Mouse (Mus musculus) forebrain, embryonic 14.5 days (tissue): ENCODE measurements around the gene Prdx1. TPM values are rescaled to one million over a fixed set of nuclear protein-coding genes. Genes with fewer than 3 reads are reported as not detected.

ENCODE experiments used
- ATAC-seq: fragments of 200-750 bp; cut with Nextera tagmentation; 2 replicates; pipeline ENCODE4 v1.8.0; 2017; ENCODE audit warnings: mild to moderate bottlenecking, moderate library complexity
- DNase-seq: peaks from one replicate; pipeline ENCODE4 v3.0.0-alpha.2; 2015; ENCODE audit warnings: low spot score
- H3K27ac ChIP-seq: fragments of 300-500 bp; sonication (generic); 2 replicates; pipeline ENCODE4 v1.5.1; 2014; ENCODE audit warnings: low read depth, mild to moderate bottlenecking, control low read depth, low read length, moderate library complexity
- H3K27me3 ChIP-seq: fragments of 300-500 bp; sonication (generic); replicated peaks from 2 replicates; pipeline ENCODE4 v1.6.1; 2014; ENCODE audit warnings: low read length, control low read depth, mixed read lengths; ENCODE audit not compliant: control insufficient read depth, insufficient read depth
- H3K36me3 ChIP-seq: fragments of 300-500 bp; sonication (generic); 2 replicates; pipeline ENCODE4 v1.6.1; 2014; ENCODE audit warnings: low read length, control low read depth; ENCODE audit not compliant: control insufficient read depth, insufficient read depth
- H3K4me1 ChIP-seq: fragments of 300-500 bp; sonication (generic); 2 replicates; pipeline ENCODE4 v1.6.1; 2014; ENCODE audit warnings: antibody characterized with exemption, low read length, control low read depth; ENCODE audit not compliant: control insufficient read depth, insufficient read depth
- H3K4me2 ChIP-seq: fragments of 300-500 bp; sonication (generic); 2 replicates; pipeline ENCODE4 v1.6.1; 2014; ENCODE audit warnings: mild to moderate bottlenecking, control low read depth, low read length
- H3K4me3 ChIP-seq: fragments of 300-500 bp; sonication (generic); 2 replicates; pipeline ENCODE4 v1.5.1; 2014; ENCODE audit warnings: low read depth, low read length, control low read depth
- H3K9ac ChIP-seq: fragments of 300-500 bp; sonication (generic); 2 replicates; pipeline ENCODE4 v1.6.1; 2014; ENCODE audit warnings: mild to moderate bottlenecking, low read length, control low read depth, moderate library complexity
- H3K9me3 ChIP-seq: fragments of 300-500 bp; sonication (generic); replicated peaks from 2 replicates; pipeline ENCODE4 v1.6.1; 2016; ENCODE audit warnings: low read length, control low read depth, mixed read lengths; ENCODE audit not compliant: control insufficient read depth
- WGBS: fragments of 180-500 bp; shearing (Covaris S2); extraction: QIAGEN DNeasy Blood & Tissue Kit; methylation state at CpG from one replicate; pipeline ENCODE4 v1.1.7; 2014; 5-methylcytosine and 5-hydroxymethylcytosine counted together
- polyA plus RNA-seq: library from polyadenylated mRNA; unstranded; fragments of >200 nt; fragmentation: Nextera tagmentation; extraction: Ambion mirVana; gene quantifications from 2 replicates; pipeline ENCODE4 v1.2.1, GENCODE M21; 2014

Prdx1 gene
- polyA plus RNA-seq, 1 experiment from 2014 or later: 632 TPM

DNA sequence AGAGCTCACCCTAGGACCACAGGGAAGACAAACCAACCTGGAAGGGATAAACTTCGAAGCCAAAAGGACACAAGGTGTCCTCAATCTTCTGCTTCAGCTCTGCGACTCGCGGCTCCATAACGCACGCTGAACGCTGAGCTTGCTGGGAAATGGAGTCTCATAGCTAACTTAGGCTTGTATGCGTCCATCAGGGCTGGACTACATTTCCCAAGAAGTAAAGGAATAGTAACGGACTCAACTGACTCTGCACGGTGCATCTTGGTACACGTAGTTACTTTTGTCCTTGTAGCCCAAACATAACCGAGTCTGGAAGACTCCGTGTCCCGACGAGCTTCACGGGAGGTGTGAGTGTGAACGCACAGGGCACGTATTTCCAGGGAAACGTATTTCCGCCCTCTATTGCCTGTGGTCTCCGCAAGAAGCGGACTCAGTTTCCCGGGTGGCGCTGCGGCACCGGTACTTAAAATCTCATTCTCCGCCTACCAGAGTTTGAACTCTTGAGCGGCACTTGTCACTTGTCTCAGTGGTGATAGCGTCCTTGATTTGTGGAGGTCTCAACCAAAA lies 22.9 kb downstream of the Prdx1 start, which contains the start of the genes Mmachc and Ccdc163:
Gene Mmachc, minus strand, starts transcription at position 206 of the 564 bp plus-strand sequence.
Gene Ccdc163, plus strand, starts transcription at position 309 of the 564 bp plus-strand sequence.
- Histone ChIP-seq H3K4me2 (peak within 1 kb of the TSS; percentile 85), H3K27ac (no peak within 1 kb of the TSS), H3K4me3 (peak within 1 kb of the TSS; percentile 54), H3K27me3 (no peaks in the 10 kb centered on the region), H3K36me3 (peaks cover 2% of the 10 kb centered on the region; the same call in 1 of the 2 replicates), H3K4me1 (peaks cover 12% of the 10 kb centered on the region), H3K9ac (peak within 1 kb of the TSS; percentile 66), H3K9me3 (no peaks in the 10 kb centered on the region)
- under 1% methylated on average over 29 of the region's 29 CpGs for WGBS
- ATAC-seq (peak; percentile 99), DNase-seq (peak; percentile 100)

DNA sequence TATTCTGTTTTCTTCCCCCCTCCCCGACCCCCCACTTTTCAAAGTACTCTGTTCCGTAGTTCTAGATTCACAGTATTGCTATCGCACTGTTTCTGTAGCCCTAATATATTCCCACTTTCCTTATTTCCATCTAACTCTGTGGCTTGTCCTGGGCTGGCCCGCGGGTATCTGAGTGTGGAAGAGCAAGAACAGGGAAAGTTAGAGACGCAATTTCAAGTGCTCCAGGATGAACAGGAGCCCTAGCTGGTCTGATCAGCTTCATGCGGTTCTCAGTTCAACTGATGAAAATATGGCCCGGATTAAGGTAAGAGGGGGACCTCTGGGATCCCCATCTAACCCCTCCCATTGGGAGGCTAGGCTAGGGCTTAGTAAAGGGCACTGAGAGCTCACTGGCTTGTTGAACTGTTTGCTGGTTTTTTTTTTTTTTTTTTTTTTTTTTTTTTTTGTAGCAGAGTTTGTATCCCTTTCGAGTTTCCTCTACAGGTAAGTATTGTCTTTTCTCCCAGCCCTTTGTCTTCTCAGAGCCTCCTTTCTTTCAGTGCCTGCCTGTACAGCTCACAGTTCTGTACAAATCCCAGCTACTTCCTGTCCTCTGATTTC lies 23.5 kb downstream of the Prdx1 start:
- Histone ChIP-seq H3K9me3 (no peaks in the 10 kb centered on the region), H3K36me3 (no peaks in the 10 kb centered on the region), H3K4me1 (peaks cover 12% of the 10 kb centered on the region), H3K4me2 (peak overlapping the region; percentile 85), H3K4me3 (peak overlapping the region; percentile 54), H3K9ac (peak overlapping the region; percentile 66), H3K27me3 (no peaks in the 10 kb centered on the region), H3K27ac (no peak overlapping the region)
- DNase-seq: no peak
- 6% methylated on average over 9 of the region's 9 CpGs for WGBS
- ATAC-seq: no peak; the same call in 1 of the 2 replicates

DNA sequence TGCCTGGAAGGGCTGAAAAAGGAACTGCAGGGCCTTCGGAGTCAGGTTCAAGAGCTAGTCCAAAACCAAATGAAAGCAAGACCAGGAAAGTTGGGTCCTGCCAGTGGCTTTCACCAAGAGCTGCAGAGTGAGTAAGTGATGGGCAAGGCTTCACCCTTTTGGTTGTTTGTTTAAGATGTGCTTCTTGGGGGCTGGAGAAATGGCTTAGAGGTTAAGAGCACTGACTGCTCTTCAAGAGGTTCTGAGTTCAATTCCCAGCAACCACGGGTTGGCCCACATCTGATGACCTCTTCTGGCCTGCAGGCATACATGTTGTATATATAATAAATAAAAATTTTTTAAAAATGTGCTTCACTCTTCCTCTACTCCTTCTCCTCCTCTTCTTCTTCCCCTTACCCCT lies 24.8 kb downstream of the Prdx1 start:
- no peaks in the 10 kb centered on the region for H3K27me3 ChIP-seq
- no peak for ATAC-seq
- DNase-seq: no peak
- 0 out of 2 replicates have a peak, but pooled peaks cover 5% of the 10 kb centered on the region for H3K36me3 ChIP-seq
- H3K27ac ChIP-seq: no peak overlapping the region
- no peak overlapping the region for H3K9ac ChIP-seq
- H3K4me2 ChIP-seq: no peak overlapping the region
- peaks cover 12% of the 10 kb centered on the region for H3K4me1 ChIP-seq
- H3K4me3 ChIP-seq: no peak overlapping the region
- 90% methylated on average over 2 of the region's 2 CpGs for WGBS
- no peaks in the 10 kb centered on the region for H3K9me3 ChIP-seq

DNA sequence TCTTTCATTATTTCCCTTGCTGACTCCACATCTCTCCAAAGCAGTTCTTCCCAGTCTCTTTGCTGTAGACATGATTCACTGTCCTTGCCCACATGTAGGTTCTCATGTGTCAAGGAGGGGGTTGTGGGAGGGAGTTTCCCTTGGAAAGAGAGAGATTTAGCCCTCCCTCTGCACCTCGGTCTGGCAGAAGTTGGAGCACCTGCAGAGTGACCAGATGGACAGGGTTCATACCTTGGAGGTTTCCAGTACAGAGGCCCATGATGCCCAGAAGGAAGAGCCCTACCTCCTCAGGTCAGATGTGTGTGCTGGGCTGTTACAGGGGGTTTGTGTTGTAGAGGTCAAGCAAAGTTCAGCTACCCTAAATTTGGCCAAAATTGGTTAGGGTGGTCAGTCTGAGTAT lies 27.2 kb downstream of the Prdx1 start:
- 89% methylated on average over 1 of the region's 1 CpGs for WGBS
- Histone ChIP-seq H3K4me3 (no peak overlapping the region), H3K27ac (no peak overlapping the region), H3K4me2 (no peak overlapping the region), H3K27me3 (no peaks in the 10 kb centered on the region), H3K9me3 (no peaks in the 10 kb centered on the region), H3K9ac (no peak overlapping the region), H3K4me1 (peaks cover 8% of the 10 kb centered on the region), H3K36me3 (0 out of 2 replicates have a peak, but pooled peaks cover 6% of the 10 kb centered on the region)
- no peak for DNase-seq
- ATAC-seq: no peak

DNA sequence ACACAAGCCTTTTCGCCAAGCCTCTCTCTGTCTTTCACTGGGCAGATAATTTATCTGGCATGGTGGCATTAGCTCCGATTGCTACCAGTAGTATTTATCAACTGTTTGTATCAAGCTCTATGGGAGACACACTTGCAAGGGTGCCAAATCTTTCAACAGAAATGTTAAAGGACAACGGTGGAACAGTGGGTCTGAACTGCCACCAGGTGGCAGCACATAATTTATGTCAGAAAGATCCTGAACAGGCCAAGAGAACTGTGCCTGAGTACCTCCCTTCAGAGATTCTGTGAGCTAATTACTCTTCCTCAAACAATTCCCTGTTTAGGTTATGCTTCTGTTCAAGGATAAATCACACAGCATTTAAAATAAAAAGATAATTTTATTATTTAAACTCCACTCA lies 34.1 kb downstream of the Prdx1 start:
- 16% methylated on average over 3 of the region's 3 CpGs for WGBS
- Histone ChIP-seq H3K9me3 (no peaks in the 10 kb centered on the region), H3K27ac (no peak overlapping the region), H3K4me3 (no peak overlapping the region), H3K4me2 (no peak overlapping the region), H3K9ac (no peak overlapping the region), H3K4me1 (peaks cover 6% of the 10 kb centered on the region; the same call in 1 of the 2 replicates), H3K27me3 (no peaks in the 10 kb centered on the region), H3K36me3 (0 out of 2 replicates have a peak, but pooled peaks cover 6% of the 10 kb centered on the region)
- DNase-seq: peak; percentile 95
- peak; percentile 38 for ATAC-seq

DNA sequence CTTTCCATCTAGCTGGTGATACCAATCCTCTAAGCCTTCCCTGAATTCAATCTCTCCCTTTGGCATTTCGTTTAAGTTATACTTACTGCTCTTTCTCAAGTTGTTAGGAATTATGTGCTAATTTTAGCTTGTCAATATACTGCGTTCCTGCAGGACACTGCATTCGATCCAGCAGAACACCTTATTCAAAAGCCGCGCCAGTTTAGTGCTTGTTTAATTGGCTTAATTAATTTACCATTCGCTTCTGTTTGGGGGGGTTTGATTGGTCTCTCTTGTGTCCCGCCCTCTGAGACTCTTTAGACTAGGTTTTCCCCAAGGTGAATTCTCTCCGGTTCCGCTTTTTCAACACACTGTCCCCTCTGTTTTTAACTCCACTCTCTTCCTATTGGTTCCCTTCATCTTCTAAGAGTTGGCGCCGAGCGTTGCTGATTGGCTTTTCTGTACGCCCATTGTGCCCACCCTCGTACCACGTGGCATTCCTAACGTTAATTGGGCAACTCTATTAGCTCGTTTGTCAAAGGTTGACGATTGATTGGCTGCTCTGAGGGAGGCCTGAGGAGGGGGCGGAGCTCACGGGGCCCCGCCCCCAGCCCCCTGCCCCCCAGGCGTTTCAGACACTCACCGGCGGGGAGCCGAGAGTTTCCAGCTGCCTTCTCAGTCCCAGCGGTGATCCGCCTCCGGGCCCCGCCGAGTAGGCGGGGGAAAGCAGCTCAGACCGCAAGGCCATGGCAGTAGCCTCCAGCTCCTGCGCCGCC lies 35.2 kb downstream of the Prdx1 start, which contains the start of gene Tesk2:
Gene Tesk2, plus strand, starts transcription at position 606 of the 755 bp plus-strand sequence.
- Histone ChIP-seq H3K27ac (peak within 1 kb of the TSS; percentile 34; the same call in 1 of the 2 replicates), H3K9ac (peak within 1 kb of the TSS; percentile 78), H3K4me2 (peak within 1 kb of the TSS; percentile 91), H3K4me1 (peaks cover 6% of the 10 kb centered on the region; the same call in 1 of the 2 replicates), H3K27me3 (no peaks in the 10 kb centered on the region), H3K36me3 (no peaks in the 10 kb centered on the region), H3K4me3 (peak within 1 kb of the TSS; percentile 67), H3K9me3 (no peaks in the 10 kb centered on the region)
- DNase-seq (peak; percentile 100), ATAC-seq (peak; percentile 99)
- WGBS: under 1% methylated on average over 34 of the region's 34 CpGs

DNA sequence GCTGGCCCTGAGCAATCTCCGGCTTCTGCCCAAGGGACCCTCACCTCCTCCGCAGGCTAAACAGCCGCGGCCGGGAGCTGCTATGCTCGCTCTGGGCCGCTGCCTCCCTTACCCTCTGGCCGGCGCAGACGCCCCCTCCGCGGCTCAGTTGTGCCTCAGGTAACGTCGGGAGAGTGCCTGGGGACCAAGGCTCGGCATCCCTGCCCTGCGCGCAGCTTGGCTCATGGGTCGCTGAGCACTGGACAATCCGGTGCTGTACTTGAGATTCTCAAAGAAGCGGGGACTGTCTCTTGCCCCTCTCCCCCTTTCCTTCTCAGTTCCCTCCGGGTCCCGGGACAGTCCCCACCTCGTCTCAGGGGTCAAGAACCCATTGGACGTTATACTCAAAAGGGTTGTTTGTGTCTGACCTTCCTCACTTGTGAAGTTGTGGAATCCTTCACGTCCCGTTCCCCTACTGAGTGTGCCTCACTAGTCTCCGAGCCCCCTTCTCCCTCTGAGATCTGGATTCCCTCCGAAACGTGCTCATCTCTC lies 35.8 kb downstream of the Prdx1 start:
- DNase-seq (no peak), ATAC-seq (no peak)
- H3K27ac ChIP-seq: peak overlapping the region; percentile 34; the same call in 1 of the 2 replicates
- no peaks in the 10 kb centered on the region for H3K9me3 ChIP-seq
- WGBS: under 1% methylated on average over 29 of the region's 29 CpGs
- peak overlapping the region; percentile 67 for H3K4me3 ChIP-seq
- H3K4me1 ChIP-seq: peaks cover 6% of the 10 kb centered on the region; the same call in 1 of the 2 replicates
- peak overlapping the region; percentile 91 for H3K4me2 ChIP-seq
- H3K27me3 ChIP-seq: no peaks in the 10 kb centered on the region
- no peaks in the 10 kb centered on the region for H3K36me3 ChIP-seq
- H3K9ac ChIP-seq: peak overlapping the region; percentile 78

DNA sequence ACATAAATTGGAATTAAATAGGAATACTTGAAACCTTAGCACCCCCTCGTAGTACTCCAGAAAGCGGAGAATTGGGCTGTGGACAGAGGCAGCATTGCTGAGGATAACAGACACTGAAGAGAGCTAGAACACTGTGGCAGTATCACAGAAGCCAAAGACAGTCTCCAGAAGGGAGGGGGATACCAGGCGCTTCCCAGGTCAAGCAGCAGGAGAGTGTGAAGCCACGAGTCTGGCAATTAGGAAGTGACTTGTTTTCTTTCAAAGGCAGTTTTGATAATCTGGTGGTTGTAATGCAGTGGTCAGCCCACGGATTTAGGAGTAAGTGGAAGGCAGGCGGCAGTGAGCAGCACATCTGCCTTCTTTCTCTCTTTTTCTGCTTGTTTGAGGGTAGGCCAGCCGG lies 36.9 kb downstream of the Prdx1 start:
- DNase-seq (no peak), ATAC-seq (no peak)
- peaks cover 6% of the 10 kb centered on the region; the same call in 1 of the 2 replicates for H3K4me1 ChIP-seq
- H3K9me3 ChIP-seq: no peaks in the 10 kb centered on the region
- H3K36me3 ChIP-seq: no peaks in the 10 kb centered on the region
- H3K4me3 ChIP-seq: no peak overlapping the region
- H3K4me2 ChIP-seq: 0 out of 2 replicates have a peak overlapping the region, but pooled peaks have one; percentile 91
- H3K27ac ChIP-seq: no peak overlapping the region
- no peaks in the 10 kb centered on the region for H3K27me3 ChIP-seq
- H3K9ac ChIP-seq: peak overlapping the region; percentile 13; the same call in 1 of the 2 replicates
- WGBS: 39% methylated on average over 7 of the region's 7 CpGs
